Mouse (Mus musculus): ENCODE results near the gene Patj. TPM values are rescaled to one million over a fixed set of nuclear protein-coding genes. Genes with fewer than 3 reads are reported as not detected.
"Not testable (repeated sequence)": the region's sequence is repeated elsewhere in the genome, so short reads cannot be mapped to it uniquely, and the experiment has no call there.

The Patj gene
- total RNA-seq, 1 experiment: 17.7 TPM

DNA sequence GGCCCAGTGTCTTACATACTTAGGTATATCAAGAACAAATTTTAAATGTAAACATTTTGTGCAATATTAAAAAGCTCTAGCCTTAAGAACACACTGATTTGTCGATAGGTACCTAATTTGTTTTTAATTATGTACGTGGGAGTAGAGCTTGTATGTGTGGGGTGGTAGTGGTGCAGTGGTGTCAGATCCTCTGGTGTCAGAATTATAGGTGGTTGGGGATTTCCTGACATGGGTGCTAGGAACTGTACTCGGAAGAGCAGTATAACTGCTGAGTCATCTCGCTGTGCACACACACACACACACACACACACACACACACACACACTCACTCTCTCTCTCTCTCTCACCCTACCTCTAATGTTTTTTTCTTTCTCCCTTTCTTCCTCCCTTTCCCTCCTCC lies 12.9 kb downstream of the Patj start:
- in situ Hi-C loops (cut with MboI; ENCODE audit: low sequenced_read_pairs in 2 of 2, unreplicated experiment in 2 of 2): no loop called here
- no peak overlapping the region for H3K4me3 ChIP-seq (ENCODE audit: insufficient read depth in 1 of 2, low read depth in 1 of 2, low read length in 2 of 2, poor library complexity in 1 of 2, severe bottlenecking in 1 of 2)
- no peak overlapping the region for H3K9ac ChIP-seq (ENCODE audit: insufficient read depth, low read depth, low read length, poor library complexity, severe bottlenecking)
- TF ChIP-seq ZNF384 (IDR thresholded peaks at IDR 0.05; ENCODE audit: low read depth, low read length) (no peak), MAFK (IDR thresholded peaks at IDR 0.05; ENCODE audit: insufficient read depth, low read depth, low read length) (0 out of 2 replicates have a peak, but pooled peaks have one; percentile 32)
- no peaks in the 10 kb centered on the region; the same call in 1 of the 2 replicates for H3K36me3 ChIP-seq (ENCODE audit: control insufficient read depth, insufficient read depth, low read length, poor library complexity, severe bottlenecking)
- no peaks in the 10 kb centered on the region for H3K4me1 ChIP-seq (ENCODE audit: control insufficient read depth in 2 of 2, insufficient read depth in 2 of 2, low read length in 2 of 2, poor library complexity in 1 of 2)
- no peak for DNase-seq (ENCODE audit: low read depth, low spot score)
- H3K27ac ChIP-seq (ENCODE audit: insufficient read depth, low read depth, low read length, poor library complexity, severe bottlenecking): no peak overlapping the region
- H3K9me3 ChIP-seq (ENCODE audit: control insufficient read depth, insufficient read depth, low read depth, low read length): no peaks in the 10 kb centered on the region

DNA sequence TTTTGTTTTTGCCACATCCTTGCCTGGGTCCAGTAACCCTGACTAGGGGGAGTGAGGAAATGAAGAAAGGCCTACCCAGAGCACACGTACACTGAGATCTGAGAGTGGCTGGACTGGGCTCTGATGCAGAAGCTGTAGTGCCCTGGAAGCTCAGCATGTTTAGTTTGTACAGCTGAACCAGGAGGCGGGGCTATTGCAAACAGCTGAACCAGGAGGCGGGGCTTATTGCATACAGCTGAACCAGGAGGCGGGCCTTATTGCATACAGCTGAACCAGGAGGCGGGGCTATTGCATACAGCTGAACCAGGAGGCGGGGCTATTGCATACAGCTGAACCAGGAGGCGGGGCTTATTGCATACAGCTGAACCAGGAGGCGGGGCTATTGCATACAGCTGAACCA lies 19.6 kb downstream of the Patj start:
- H3K27ac ChIP-seq (ENCODE audit: insufficient read depth, low read depth, low read length, poor library complexity, severe bottlenecking); in situ Hi-C loops (cut with MboI; ENCODE audit: low sequenced_read_pairs in 2 of 2, unreplicated experiment in 2 of 2); H3K4me3 ChIP-seq (ENCODE audit: insufficient read depth in 1 of 2, low read depth in 1 of 2, low read length in 2 of 2, poor library complexity in 1 of 2, severe bottlenecking in 1 of 2); H3K9ac ChIP-seq (ENCODE audit: insufficient read depth, low read depth, low read length, poor library complexity, severe bottlenecking); H3K4me1 ChIP-seq (ENCODE audit: control insufficient read depth in 2 of 2, insufficient read depth in 2 of 2, low read length in 2 of 2, poor library complexity in 1 of 2); H3K9me3 ChIP-seq (ENCODE audit: control insufficient read depth, insufficient read depth, low read depth, low read length); H3K36me3 ChIP-seq (ENCODE audit: control insufficient read depth, insufficient read depth, low read length, poor library complexity, severe bottlenecking); DNase-seq (ENCODE audit: low read depth, low spot score): not testable (repeated sequence)

GRCm38 (mm10) chr4:98428371-98428770 lies 32.8 kb downstream of the Patj start:
- H3K4me1 ChIP-seq (ENCODE audit: control insufficient read depth in 2 of 2, insufficient read depth in 2 of 2, low read length in 2 of 2, poor library complexity in 1 of 2): no peaks in the 10 kb centered on the region
- no peak for TF ChIP-seq HCFC1 (IDR thresholded peaks at IDR 0.05; ENCODE audit: borderline replicate concordance, insufficient read depth, low read length)
- no peak for TF ChIP-seq MAFK (IDR thresholded peaks at IDR 0.05; ENCODE audit: insufficient read depth, low read depth, low read length)
- TF ChIP-seq CHD2 (IDR thresholded peaks at IDR 0.05; ENCODE audit: low read depth, low read length): no peak
- TF ChIP-seq ZNF384 (IDR thresholded peaks at IDR 0.05; ENCODE audit: low read depth, low read length): no peak
- no peak for TF ChIP-seq ZC3H11A (IDR thresholded peaks at IDR 0.05; ENCODE audit: borderline replicate concordance, low read depth, low read length)
- H3K4me3 ChIP-seq (ENCODE audit: insufficient read depth in 1 of 2, low read depth in 1 of 2, low read length in 2 of 2, poor library complexity in 1 of 2, severe bottlenecking in 1 of 2): no peak overlapping the region
- H3K36me3 ChIP-seq (ENCODE audit: control insufficient read depth, insufficient read depth, low read length, poor library complexity, severe bottlenecking): peaks cover 2% of the 10 kb centered on the region; the same call in 1 of the 2 replicates
- no peak overlapping the region for H3K9ac ChIP-seq (ENCODE audit: insufficient read depth, low read depth, low read length, poor library complexity, severe bottlenecking)
- DNase-seq (ENCODE audit: low read depth, low spot score): no peak
- in situ Hi-C loops (cut with MboI; ENCODE audit: low sequenced_read_pairs in 2 of 2, unreplicated experiment in 2 of 2): no loop called here
- H3K9me3 ChIP-seq (ENCODE audit: control insufficient read depth, insufficient read depth, low read depth, low read length): no peaks in the 10 kb centered on the region
- H3K27ac ChIP-seq (ENCODE audit: insufficient read depth, low read depth, low read length, poor library complexity, severe bottlenecking): no peak overlapping the region

- peaks cover 2% of the 10 kb centered on the region in 2 experiments; a peak in 2 of 4 replicates for H3K4me1 ChIP-seq (ENCODE audit: control insufficient read depth in 2 of 2, insufficient read depth in 2 of 2, low read length in 2 of 2, poor library complexity in 1 of 2)
- no peaks in the 10 kb centered on the region for H3K9me3 ChIP-seq (ENCODE audit: control insufficient read depth, insufficient read depth, low read depth, low read length)
- in situ Hi-C loops (cut with MboI; ENCODE audit: low sequenced_read_pairs in 2 of 2, unreplicated experiment in 2 of 2): no loop called here
- peaks cover 2% of the 10 kb centered on the region; the same call in 1 of the 2 replicates for H3K36me3 ChIP-seq (ENCODE audit: control insufficient read depth, insufficient read depth, low read length, poor library complexity, severe bottlenecking)
- no peak overlapping the region for H3K27ac ChIP-seq (ENCODE audit: insufficient read depth, low read depth, low read length, poor library complexity, severe bottlenecking)
- no peak for DNase-seq (ENCODE audit: low read depth, low spot score)
- TF ChIP-seq ZC3H11A (IDR thresholded peaks at IDR 0.05; ENCODE audit: borderline replicate concordance, low read depth, low read length): no peak
- TF ChIP-seq HCFC1 (IDR thresholded peaks at IDR 0.05; ENCODE audit: borderline replicate concordance, insufficient read depth, low read length): no peak
- TF ChIP-seq MAFK (IDR thresholded peaks at IDR 0.05; ENCODE audit: insufficient read depth, low read depth, low read length): no peak
- no peak for TF ChIP-seq CHD2 (IDR thresholded peaks at IDR 0.05; ENCODE audit: low read depth, low read length)
- TF ChIP-seq ZNF384 (IDR thresholded peaks at IDR 0.05; ENCODE audit: low read depth, low read length): no peak
- no peak overlapping the region for H3K9ac ChIP-seq (ENCODE audit: insufficient read depth, low read depth, low read length, poor library complexity, severe bottlenecking)
- no peak overlapping the region for H3K4me3 ChIP-seq (ENCODE audit: insufficient read depth in 1 of 2, low read depth in 1 of 2, low read length in 2 of 2, poor library complexity in 1 of 2, severe bottlenecking in 1 of 2)
Measured at GRCm38 (mm10) chr4:98435641-98436457, 40.3 kb downstream of the Patj start.
